Mouse (Mus musculus) kidney, postnatal 25 days (tissue): ENCODE measurements around the gene Ikzf1.

Experiments used
- DNase-seq, 2 experiments: peaks; one replicate each; pipeline ENCODE4 v3.0.0; 2021; ENCODE audit warnings: mixed read lengths in 2 of 2

The Ikzf1 gene

DNA sequence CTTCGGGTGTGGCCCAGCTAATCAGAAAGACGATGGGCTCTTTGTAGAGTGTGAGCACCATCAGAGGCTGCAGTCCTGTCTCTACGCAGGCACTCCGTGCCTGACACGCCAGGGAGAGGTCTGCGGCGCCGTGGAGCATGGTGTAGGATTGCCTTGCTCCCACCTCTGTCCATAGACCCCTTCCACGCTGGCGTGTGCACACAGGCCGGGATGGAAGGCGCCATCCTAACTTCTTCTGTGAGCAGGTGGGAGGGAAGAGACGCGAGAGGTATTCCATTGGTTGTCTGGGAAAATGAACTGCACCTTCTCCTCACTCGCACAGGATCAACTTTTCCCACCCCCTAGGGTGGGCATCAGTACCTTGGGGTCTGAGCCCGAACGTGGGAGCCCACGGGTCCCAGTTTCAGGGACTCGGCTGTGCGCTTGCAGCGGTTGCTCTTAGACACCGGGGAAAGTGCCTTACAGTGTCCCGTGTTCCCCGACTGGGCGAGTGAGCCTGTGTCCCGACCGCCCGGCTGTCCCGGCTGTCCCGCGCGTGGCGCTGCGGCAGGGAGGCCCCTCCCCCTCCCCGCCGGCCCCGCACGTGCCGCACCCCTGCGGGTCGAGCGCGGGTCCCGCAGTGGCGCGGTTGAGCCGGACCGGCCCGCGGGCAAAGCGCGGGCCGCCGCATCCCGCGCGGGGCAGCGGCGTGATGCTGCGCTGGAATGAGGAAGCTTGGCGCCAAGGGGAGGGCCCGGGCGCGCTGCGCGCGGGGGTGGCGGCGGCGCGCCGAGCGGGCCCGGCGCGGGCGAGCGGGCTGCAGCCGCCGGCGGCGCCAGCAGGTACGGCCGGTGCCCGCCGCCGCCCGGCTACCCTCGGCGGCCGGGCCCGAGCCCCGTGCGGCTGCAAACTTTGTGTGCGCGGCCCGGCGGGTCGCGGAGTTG lies at the start of gene Ikzf1:
Gene Ikzf1 (plus strand): TSS at position 74 of the 923 bp plus-strand sequence.
- no peak for DNase-seq

DNA sequence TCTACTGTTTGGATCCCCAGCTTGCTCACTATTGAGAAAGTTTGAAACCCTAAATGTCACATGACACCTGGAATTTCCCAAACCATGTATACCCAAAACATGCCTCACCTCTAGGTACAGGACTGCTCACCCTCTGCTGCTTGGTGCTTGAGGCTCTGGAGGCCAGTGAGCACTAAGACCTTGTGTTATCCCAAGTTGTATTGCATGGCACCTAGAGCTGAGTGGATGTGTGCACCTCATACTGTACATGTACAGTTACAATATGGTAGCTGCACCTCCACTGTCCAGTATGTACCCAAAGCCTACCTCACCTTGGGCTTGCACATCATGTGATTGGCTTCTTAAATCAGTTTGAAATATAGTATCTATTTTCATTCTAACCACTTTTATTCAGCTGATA lies 40.5 kb upstream of the Ikzf1 start:
- no peak for DNase-seq

DNA sequence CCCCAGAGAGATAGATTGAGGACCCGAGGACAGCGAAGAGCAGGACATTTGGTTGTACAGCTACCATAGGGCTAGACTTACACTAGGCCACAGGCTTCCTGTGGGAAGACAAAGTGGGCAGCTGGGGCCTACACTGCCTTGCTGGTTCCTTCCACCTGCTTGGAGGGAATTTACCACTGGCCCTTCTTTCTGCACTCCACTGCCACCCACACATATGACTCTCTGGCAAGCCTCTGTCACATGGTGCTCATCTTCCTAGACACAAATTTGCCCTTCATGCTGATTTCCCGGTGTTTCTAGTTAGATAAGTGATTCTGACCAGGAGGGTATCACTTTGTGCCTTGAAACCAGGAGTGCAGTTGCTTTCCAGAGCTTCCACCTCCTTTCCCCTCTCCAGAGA lies 28.4 kb upstream of the Ikzf1 start:
- no peak for DNase-seq

DNA sequence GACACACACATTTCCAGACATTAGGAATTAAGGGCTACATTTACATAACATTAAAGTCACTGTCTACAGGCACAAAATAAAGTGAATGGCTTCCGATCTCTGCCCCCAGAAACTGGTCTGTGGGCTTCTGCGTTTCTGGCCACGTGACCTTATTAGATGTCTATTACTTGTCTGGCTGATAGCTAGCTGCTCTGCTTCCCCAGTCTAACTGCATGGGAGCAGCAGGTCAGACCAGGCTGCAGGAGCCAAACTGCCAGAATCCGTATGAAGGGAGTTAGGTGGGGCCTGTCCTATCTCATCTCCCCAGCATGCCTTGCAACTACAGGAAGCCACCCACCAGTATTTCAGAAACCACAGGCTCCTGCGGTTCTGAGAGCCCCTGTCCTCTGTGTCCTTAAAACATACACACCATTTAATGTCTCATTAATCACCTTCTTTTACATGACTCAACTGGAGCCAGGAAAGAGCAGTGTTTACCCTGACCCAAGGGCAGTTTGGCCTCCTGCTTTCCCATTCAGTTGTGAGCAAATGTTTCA lies 27.7 kb upstream of the Ikzf1 start:
- no peak for DNase-seq

DNA sequence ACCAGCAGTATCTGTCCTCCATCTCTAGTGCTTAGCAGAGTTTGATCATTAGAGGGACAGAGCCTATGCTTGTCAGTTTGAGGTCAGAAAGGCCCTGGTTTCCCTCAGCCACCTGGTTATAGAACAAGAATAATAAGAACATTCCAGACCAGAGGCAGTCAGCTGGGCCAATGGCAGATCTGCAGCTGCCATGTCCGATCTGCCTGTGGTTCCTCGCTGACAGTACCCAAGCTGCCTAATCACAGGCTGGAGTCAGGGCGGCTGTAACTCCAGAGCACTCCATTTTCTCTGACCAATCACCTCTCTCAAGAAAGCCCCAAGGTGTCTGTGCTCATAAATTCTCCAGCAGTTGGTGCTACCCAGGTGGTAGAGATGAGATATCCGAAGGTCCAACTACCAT lies 27.2 kb upstream of the Ikzf1 start:
- DNase-seq, result no peak

DNA sequence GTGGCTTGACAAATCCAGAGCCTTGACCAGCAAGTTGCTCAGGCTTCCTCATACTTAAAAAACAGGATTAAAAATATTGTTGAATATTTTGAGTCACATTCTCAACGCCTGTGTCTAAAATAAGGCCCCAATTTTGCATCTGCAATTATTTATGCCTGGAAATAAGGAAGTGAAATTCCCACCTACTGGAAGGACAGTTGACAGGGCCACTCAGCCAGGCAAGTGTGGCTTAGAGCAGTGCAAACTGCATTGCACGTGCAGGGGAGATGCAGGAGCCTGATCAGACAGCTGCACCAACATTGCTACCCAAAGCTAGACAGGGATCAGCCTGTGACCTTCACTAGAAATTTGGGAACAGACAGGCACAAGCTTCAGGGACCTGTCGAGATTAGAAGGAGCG lies 26.0 kb upstream of the Ikzf1 start:
- DNase-seq, result no peak

DNA sequence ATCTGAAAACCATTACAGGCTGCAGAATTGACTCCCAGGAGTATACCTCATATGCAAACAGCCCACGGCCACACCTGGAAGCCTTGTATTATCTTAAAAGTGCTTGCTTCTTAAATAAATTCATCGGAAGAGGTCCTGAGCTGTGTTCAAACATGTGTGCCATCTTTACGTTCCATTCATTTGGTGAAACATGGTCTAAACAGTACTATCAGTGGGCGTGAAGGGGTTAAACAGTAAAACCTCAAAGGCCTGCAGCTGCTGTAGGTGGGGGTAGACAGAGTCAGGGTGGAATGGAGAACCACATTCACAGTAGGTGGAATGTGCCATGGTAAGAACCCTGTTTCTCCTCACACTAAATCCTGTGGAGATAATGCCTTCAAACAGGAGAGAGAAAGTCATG lies 24.2 kb upstream of the Ikzf1 start:
- DNase-seq, result no peak

DNA sequence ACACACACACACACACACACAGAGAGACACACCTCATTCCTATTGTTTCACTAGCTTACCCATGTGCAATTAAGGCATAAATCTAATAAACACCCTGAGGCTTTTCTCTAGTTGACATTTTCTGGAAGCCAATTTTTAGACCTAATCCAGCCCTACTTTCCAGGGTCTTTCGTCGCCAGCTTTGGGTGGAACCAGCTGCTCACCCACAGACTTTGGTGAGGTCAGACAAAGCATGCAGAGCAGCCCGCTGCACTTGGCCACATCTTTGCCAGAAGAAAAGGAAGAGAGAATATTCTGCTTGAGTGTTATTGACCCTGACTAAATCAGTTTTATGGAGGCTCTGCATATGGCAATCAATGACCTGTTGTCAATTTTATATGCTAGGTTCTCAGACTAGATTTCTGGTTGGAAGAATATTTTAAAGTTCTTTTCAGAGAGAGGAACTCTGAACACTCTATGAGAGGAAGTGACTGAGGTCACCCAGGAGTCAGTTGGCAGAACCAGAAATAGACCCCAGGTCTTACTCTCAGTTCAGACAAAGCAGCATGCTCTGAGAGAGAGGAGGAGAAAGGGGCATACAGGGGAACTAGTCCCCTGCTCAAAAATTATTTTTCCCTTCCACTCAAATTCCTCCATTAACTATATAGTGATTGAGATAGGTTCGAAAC lies 17.4 kb upstream of the Ikzf1 start:
- no peak for DNase-seq

DNA sequence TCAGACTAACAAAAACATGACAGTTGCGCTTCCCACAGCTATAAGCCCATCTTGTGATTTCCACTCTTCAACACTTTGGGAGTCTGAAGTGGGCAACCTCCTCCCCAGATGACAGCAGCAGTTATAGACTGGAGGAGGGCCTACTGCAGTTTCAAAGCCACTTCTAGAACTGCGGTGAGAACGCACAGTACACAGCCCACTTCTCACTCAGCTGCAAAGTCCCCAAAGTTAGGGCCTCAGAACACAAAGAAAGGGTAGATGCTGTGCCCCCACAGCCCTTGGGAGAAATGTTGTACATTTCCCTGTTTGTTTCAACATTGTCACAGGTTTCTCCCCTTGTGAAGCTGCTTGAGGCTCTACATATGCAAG lies 16.9 kb upstream of the Ikzf1 start:
- DNase-seq, result no peak

DNA sequence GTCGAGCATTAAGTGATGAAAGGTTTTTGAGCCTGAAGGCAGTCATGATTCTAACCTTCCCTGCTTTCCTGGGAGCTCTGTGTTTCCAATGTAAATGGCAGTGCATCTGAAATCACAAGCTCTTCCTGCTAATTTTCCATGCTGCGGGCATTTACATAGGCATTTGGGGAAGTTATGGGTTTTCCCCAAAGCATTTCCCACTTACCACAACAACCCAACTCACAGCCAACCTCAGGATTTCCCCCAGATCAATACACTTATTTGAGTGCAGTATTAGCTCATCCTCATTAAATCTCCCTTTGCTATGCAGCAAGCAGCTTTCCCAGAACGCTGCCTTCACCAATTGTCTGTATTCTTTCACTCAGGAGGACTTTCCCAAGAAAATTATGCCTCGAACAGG lies 11.8 kb upstream of the Ikzf1 start:
- DNase-seq, result no peak

DNA sequence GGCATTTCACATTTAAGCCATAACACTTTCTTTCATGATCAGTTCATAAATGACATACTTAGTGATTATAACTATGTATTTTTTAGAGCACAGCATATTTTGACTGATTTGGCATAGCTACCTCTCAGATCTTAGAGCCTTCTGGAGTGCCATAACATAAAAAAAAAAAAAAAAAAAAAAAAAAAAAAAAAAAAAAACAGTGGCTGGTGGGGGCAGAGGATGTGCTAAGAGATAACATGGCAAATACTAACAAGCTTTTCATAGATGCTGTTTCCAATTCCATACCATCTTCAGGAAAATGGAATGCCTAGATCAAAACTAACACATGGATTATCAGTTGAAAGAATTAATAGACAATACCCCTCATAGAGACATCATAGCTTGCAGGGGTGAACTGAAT lies 9.7 kb upstream of the Ikzf1 start:
- DNase-seq, result no peak

DNA sequence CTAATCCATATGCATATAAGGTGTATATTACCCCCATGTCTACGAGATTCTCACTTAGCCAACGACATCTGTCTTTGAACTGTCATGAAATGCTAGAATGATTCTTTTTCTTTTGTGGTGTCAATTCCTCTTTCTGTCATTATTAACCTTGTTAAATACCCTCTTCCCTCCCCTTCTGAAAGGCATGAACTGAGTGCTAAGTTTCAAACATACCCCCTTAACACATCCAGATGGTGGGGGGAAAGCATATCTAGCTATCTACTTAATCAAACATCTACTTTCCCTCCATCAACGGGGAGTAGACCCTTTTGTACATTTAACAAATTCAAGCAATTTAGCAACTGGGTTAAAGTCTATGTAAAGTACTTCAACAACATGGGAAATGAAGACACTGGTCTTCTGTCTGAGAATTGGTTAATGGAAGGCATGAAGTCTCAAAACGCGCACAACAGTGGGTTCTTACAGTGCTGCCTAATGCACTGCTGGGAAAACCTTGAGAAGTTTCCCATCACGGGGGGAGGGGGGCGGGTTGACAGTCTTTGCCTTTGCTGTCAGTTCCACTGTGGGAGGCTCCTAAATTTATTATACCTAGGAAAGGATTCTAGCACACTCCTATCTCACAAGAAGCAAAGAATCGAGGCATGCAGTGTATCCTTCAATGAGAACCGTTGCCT lies 8.6 kb upstream of the Ikzf1 start:
- DNase-seq, result no peak

DNA sequence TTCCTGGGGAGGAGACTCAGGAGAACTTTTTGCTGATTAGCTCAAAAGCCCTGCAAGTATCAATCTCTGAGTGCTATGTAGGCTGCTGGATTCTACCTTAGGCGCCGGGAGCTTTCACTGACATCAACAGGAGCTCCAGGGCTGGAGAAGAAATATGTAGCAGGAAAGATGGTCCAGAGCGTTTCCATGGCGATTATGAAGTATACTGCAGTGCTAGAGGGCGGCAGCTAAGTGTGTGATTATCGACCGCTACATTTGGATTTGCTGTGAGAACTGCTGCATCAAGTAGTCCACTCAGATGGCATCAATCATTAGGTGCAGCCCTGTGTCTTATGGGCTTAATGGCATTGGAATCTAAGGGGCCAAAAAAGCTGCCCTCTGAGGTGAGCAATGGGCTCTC lies 7.6 kb upstream of the Ikzf1 start:
- DNase-seq, result no peak

DNA sequence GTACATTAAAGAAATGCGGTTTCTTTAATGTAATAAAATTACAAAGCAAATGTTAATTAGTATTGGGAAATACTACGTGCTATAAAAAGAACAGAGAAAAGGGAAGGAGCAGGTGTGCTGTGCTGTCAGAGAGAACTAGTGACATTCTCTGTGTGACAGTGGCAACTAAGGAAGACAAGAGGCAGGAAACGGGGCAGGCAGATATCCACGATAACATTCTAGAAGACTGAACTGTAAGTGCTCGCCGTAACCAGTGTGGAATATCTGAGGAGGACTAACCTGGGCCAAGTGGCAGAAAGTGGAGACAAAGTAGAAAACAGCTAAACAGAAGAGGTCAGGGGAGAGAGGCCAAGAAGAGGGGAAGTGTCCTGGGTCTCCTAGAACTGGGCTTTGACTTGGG lies 5.8 kb upstream of the Ikzf1 start:
- no peak for DNase-seq

DNA sequence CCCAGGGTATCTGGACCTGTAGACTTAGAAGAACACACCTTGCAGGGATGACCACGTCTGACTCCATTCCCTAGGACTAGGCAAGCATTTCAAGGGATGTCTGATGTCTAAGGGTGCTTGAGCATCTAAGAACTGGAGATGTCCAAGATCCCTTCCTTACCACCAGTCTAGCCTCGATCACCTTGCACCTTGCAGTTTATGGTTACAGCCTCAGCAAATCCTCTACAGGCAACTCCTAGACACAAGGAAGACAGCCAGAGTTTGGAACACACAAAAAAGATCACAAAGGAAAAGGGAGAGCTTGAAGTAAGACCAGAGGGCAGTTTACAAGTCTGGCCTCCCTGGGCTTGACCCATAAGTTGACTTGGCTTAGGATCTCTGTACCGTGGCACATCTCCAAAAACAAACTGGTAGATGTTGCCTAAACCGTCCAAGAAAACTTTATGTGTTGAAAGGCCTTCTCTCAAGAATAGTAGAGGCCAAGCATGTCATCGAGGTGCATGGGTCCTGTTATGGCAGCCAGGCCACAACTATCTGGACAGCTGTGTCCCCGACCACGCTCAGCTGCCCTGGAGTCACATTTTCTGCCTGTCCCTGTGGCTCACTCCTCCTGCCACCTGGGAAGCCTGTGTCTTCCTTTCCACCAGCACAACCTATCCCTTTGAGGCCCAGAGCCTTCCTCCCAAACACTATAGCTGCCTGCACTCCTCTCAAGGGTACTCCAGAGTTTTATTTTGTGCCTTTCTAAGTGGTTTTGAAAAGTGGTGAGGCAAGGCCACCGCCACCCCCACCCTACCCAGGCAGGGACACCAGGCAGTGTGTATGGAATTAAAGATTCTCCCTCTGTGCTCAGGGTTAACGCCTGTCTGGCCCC lies 510 bp upstream of the Ikzf1 start:
- no peak for DNase-seq

DNA sequence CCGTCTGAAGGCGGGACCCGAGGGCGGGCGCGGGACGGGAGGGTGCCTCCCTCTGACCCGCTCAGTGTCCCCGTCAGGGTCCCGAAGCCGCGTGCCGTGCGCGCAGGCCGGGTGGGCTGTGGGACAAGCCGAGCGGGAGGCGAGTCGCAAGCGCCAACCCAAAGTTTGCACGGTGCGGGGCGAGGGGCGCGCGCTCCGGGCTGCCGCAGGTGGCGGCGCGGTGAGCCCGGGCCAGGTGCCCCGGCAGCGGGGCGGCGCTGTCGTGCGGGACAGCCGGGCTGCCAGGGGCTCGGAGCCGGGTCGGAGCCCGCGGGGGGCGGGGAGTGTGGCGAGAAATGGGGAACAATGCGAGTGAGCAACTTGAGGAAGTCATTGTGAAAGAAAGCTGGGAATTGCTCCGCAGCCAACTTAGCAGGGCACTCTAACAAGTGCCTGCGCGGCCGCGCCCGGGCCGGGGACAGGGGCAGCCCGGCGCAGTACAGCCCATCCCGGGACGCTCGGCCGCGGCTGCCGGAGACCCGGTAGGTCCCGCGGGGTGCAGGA lies 1.1 kb downstream of the Ikzf1 start:
- DNase-seq, result peak; percentile 35 to 53

DNA sequence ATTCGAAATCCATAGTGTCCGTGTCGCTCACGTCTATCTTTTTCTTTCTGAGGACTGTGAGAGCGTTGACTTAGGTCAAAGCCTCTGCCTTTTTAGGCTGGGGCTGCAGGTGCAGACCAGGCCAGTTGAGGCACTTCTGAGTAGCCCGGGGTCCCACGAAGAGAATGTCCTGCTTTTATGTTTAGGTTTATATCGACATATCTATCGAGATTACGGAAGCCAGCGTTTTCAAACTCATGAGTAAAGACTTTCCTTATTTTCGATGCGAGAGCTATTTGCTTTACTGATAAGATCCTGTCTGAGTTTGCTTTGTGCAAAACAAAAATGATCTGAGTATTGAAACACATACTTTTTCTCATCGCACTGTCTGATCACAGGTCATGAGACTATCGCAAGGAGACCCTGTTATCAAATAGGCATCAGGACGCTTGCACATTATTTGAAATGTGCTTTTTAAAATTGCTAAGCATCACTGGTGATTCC lies 1.8 kb downstream of the Ikzf1 start:
- no peak for DNase-seq

DNA sequence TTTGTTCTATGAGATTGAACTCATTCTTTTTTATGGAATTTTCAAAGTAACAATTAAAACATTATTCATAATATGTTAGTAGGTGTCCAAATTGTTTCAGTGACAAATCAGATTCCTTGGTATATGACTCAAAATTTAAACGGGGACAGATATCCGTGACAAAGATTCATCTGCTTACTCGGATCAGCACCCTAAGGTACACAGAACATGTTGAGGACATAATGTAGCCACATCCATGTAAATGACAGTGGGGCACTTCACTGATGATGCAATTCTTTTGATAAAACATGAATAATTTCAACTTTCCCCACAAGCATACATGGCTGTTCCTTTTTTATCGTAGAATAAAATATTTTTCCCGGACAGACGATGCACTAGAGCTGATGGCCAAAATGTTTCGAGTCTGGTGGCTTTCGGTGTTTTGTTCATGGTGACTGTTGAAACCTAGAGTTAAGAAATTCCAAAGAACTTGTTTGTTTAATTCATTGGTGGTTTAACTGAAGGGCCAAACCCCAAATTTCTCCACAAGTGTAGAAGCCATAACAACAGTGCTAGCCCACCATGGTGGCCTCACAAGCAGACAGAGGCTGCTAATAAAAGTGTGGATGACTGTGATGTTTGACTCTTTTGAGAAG lies 2.9 kb downstream of the Ikzf1 start:
- no peak for DNase-seq

DNA sequence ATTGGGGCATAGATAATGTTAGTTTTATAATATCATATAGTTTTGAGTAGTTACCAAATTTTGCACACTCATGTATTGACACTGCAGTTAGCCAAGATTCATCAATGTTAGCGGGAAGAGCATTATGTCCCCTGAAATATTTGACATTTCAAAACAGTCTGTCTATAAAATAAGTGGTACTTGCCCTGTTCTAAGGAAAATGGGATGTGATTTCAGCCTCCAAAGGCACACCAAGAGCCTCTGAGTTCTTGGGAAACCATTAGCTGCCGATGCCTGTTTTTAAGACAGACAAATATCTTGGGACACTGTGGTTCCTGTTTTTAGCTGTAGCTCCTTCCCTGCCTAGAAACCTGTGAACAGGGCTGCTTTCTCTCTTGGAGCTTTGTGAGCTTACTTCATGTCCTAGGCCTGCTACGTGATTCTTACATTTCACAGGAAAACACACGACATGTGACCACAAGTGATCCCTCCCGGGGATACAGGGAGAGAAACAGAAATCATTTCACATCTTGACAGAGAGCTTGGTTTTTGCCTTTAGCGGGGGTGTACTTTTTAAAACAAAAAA lies 4.0 kb downstream of the Ikzf1 start:
- no peak for DNase-seq

DNA sequence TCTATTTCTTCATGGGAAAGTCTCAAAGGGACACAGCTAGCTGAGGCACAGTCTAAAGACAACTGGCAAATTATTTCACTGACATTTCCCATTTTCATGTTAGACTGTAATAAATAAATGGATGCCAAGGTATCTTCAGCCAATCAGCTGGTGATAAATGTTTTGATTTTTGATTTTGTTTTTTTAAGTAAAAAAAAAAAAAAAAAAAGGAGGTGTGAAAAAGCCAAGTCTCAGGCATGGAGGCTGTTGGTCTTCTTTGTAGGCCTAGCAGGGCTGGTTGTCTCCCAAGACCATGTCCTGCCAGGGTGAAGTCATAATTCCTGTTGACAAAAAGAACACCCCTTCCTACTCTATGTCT lies 4.9 kb downstream of the Ikzf1 start:
- DNase-seq, result no peak
